Mouse (Mus musculus) right cerebral cortex, postnatal 10 days (tissue): ENCODE results near the gene Ptprcap.
"Not testable (repeated sequence)": the region's sequence is repeated elsewhere in the genome, so short reads cannot be mapped to it uniquely, and the experiment has no call there.

Experiments
- DNase-seq, 2 experiments: peaks; one replicate each; pipeline ENCODE4 v3.0.0; 2021; ENCODE audit warnings: low spot score in 2 of 2

Ptprcap gene

DNA sequence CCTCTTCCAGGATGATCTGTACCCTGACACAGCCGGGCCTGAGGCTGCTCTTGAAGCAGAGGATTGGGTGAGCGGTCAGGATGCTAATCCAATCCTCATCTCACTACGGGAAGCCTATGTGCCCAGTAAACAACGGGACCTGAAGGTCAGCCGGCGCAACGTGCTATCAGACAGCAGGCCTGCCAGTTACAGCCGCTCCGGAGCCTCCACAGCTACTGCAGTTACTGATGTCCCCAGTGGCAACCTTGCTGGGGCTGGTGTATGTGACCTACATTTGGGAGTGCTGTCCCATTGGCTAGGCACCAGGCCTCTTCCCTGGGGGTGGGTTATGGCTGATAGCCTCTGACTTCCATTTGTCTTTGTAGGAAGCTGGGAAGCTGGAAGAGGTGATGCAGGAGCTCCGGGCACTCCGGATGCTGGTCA is at the start of gene Ptprcap:
Gene Ptprcap (plus strand): TSS at position 373 of the 423 bp plus-strand sequence.
- DNase-seq = no peak

DNA sequence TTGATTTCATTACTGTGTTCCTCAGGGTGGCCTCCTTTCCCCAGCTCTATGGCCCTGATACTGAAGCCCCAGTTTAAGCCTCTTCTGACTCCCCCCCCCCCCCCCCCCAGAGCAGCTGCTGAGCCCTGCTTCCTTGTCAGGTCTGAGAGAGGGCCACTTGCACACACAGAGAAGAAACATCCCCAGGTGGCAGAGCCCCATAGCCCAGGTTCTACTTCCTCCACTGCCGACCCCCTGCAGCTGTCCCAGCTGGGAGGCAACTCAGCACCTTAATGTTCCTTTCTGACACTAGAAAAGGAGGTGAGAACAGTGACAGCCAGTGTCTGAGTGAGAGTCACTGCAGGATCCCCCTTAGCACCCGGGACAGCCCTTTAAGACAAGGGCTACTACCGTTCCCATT is 49.6 kb upstream of the Ptprcap start:
- DNase-seq = no peak

DNA sequence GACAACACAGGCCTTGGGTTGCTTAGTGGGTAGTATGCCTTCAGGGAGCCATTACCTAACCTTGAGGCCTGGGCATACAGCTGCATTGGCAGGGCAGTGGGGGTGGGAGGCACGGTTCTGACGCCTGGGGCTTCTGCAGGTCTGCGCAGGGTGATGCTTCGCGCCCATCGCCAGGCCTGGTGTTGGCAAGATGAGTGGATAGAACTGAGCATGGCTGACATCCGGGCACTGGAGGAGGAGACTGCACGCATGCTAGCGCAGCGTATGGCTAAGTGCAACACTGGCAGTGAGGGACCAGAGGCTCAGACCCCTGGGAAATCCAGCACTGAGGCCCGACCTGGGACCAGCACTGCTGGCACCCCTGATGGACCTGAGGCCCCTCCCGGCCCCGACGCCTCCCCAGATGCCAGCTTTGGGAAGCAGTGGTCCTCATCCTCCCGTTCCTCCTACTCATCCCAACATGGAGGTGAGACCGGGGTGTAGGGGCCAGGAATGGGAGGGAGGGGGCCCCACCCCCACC is 48.7 kb upstream of the Ptprcap start:
- no peak for DNase-seq

DNA sequence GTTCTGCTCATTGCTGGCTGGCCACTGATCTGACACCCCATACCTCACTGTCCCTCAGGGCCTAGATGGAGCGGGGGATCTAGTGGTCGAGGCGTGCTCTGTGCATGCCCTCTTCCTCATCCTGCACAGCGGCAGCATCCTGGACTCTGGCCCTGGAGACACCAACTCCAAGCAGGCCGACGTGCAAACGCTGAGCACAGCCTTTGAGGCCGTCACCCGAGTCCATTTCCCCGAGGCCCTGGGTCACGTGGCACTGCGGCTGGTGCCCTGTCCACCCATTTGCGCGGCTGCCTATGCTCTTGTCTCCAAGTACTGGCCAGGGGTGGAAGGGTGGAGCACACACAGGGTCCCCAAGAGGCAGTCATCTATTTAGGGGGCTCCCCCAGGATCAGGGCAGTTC is 46.8 kb upstream of the Ptprcap start:
- DNase-seq = no peak

DNA sequence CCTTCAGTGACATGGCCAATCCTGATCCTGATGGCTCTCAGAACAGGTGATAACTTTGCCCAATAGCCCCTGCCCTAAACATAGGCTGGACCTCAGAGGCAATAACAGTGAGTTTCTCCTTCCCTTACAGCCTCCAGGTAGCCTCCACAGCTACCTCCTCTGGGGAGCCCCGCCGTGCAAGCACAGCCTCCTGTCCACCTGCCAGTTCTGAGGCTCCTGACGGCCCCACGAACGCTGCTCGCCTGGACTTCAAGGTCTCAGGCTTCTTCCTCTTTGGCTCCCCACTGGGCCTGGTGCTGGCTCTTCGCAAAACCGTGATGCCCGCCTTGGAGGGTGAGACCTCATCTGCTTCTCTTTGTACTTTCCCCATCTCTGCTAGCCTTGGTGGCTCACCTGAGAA is 44.9 kb upstream of the Ptprcap start:
- DNase-seq = no peak

DNA sequence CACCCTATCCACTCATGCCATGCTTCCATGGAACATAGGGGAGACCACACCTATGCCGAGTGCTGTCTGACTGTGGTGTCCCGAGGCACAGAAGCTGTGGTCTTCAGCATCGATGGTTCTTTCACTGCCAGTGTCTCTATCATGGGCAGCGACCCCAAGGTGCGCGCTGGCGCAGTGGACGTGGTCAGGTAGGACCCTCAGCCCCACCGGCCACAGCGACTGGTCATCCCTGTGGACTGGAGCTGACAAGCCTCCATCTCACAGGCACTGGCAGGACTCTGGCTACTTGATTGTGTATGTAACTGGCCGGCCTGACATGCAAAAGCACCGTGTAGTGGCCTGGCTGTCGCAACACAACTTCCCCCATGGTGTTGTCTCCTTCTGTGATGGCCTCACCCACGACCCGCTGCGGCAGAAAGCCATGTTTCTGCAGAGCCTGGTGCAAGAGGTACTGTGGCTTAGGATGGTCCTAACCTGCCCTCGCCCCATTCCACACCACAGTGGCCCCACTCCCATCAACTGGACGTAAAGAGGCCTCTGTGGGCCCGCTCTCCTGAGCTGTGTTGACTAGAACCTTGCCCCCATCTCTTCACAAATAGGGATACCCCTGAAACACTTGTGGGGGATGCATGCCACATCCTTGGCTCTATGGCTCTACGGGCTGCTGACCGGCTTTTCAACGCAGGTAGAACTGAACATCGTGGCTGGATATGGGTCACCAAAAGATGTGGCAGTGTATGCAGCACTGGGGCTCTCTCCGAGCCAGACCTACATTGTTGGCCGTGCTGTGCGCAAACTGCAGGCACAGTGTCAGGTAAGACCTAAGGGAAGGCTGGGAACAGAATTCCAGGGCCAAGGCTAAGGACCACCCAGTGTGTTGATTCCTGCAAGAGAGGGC is 41.1 kb upstream of the Ptprcap start:
- DNase-seq = no peak

DNA sequence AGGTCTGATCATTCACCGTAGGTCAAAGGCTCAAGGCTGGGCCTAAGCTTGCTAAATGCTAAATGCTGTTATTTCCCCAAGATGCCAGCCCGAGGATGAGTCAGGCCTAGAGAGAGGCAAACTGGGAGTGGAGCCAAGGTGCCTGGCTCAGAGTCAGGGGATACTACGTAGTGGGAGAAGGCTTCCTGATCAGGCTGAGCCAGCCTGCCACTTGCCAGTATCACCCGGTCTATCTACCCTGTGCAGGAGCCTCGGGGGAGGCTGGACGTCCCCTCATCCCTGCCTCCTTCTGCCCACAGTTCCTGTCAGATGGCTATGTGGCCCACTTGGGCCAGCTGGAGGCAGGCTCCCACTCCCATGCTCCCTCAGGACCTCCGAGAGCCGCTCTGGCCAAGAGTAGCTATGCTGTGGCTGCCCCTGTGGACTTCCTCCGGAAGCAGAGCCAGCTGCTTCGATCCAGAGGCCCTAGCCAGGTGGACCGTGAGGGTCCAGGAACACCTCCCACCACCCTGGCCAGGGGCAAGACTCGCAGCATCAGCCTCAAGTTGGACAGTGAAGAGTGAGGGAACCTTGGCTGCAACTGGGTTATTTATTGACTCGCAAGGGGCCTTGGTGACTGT is 40.1 kb upstream of the Ptprcap start:
- DNase-seq = peak; percentile 74 to 77

DNA sequence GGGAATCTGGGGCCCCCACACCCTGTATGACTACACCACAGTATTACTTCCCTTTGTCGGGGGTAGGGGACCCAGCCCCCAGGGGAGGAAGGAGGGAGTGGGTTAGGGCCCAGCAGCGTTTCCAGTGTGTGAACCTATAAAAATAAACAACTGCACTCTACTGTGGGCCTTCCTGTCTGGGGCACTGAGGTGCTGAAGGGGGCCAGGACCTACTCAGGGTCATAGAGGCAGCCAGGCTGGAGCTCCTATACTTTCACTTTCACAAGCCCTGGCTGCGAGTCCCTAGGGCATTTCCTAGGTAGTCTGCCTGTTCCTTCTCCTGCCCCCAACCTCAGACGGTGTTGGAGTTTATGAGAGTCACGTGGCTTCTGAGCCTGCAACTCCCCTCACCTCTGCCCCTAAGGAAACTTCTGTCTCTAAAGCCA is 39.6 kb upstream of the Ptprcap start:
- no peak for DNase-seq

DNA sequence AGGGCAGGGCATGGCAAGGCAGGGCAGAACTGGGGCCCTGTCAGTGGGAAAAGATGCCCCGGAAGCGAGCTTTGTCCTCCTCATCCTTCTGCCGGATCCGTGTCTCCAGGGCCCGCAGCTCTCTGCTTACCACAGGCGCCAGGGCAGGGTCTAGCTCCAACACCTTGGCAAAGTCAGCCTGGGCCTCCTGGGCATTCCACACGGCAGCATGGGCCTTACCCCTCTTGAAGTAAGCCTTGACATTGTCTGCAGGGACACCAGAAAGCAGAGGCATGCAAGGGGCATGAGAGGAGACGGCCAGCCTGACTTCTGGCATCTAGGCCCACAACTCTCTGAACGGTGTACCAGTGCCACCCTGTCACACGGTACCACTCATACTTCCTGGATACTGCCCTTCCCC is 38.9 kb upstream of the Ptprcap start:
- DNase-seq = no peak

DNA sequence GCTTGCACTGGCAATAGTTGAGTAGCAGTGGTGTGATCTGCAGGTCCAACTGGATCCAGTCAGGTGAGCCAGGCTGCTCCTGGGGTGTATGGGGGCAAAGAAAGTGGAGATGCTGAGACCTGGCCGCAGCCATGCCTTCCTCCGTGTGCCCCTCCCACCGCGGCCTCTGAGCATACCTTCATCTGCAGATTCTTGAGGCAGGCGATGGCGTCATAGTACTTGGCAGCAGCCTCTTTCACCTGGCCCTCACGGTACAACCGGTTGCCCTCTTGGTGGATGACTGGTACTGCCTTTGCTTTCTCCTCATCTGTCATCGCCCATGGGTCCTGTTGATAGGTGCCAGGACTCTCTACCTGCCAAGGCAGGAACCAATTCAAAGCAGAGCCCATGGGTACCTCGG is 38.3 kb upstream of the Ptprcap start:
- no peak for DNase-seq

DNA sequence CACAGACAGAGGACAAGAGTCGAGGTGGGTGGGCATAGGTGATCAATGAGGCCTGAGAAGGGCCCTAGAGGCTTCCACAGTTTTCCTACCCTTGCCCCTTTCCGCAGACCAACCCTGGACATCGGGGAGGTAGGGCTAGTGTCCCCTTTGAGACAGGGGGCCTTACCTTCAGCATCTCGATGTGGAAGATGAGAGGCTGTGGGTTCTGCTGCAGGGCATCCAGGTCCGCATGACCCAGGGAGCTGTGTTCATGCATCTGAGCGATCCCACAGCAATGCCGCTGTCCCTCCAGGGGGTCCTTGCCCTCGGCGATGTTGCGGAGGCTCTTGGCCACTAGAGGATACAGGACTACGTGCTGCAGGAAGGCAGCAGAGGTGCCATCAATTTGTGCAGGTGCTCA is 37.6 kb upstream of the Ptprcap start:
- DNase-seq = no peak

DNA sequence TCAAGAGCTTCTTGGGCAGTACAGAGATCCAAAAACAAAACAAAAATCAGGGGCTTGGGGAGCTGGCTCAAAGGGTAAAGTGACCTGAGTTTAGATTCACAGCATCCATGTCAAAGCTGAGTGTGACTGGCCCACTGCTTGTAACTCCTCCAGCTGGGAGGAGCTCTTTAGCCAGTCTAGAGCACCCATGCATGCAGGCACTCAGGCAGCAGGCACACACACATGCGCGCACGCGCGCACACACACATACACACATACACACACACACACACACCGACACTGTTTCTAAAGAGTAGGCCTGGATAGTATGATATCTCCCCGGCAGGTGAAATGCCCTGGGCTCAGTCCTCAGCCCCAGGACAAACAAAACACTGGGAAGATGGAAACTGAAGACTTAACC is 36.4 kb upstream of the Ptprcap start:
- no peak for DNase-seq

DNA sequence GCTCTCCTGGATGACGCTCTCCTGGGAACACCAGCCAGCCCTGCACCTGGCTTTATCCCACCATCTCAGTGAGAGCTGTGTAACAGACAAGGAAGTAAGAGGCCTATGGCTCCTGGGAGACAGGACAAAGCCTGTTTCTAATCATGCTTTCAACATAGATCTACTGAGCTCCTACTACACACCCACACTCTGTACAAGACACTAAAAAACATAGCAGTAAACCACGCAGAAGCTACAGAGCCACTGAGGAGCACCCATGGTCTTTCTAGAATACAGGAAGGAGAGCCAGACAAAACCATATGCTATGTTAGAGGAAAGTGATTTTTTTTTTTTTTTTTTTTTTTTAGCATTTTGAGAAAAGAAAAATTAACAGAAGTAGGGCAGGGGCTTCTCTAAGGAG is 35.1 kb upstream of the Ptprcap start:
- no peak for DNase-seq

DNA sequence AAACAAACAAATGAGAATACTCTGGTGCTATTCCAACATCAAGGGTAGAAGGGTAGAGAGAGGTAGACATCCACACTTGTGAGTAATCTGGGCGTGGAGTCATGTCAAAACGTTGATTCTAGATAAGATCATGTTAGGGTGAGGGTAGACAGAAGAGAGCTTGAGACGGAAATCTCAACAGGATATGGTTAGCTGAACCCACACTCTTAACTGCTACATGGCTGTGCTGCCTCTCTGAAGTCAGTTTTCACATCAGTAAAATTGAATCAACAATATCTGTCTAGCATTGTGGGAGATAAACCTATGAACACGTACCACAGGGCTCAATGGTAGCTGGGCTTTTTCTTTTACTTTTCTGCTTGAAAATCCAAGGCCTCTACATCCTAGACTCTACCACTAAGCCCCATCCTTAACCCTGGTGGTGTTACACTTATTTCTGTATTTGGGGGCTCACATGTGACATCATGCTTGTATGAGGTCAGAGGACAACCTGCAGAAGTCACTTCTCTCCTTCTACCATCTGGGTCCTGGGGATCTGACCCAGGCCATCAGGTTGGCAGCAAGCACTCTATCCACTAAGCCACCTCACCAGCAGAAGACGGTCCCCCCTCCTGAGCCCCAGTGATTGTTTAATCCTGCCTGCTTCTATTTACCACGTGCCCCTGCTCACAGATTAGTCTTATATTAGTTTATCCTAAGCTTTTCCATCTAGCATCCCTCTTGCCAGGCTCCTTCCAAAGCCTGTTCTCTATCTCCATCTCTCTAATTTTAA is 33.5 kb upstream of the Ptprcap start:
- peak in 1 of 2 experiments; percentile 29 for DNase-seq

DNA sequence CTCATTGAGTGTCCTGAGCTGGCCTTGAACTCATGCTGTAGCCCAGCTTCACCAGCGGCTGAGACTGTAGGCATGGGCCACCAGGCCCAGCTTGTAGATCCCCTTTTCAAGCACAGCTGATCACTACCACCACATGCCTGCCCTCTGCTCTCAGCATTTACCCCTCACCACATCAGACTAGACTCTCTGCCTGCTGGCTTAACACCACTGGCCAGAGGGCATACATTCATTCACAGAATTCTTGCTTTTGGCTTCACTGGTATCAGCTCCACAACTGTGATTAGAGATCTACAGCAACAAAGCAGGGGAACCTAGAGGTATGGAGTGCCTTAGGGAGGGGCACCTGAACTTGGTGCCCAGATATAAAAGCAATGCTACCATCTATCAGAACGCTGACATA is 32.9 kb upstream of the Ptprcap start:
- DNase-seq = peak in 1 of 2 experiments; percentile 31

DNA sequence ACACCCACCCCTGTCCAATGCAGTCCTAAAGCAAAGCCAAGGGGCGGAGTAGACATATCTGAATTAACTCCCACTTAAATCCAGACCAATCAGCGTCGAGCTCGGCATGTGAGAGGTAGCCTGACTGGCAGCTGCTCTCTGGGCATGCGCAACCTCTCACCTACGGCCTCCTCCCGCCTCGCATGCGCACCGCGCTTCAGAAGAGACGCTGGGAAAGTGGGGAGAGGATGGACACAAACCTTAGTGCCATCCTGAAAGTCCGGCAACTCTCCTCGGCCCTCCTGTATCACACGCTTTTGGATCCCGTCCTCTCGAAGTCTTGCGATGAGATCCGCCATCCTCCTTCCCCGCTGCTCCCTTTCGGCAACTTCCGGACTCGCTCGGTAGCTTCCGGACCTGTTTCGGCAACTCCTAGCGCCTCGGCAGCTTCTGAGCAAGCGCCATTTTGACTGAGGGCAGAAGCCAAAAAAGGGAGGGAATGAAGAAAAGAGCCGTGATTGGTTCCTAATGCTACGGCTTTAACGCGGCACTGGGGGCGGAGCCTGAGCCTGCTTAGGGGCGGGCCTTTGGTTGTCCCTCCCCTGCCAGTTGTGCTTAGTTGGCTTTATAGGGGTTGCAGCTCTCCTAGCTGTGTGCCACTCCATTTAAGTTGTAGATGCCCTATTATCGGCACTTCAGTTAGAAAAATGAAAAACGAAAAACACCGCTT is 32.2 kb upstream of the Ptprcap start:
- DNase-seq = peak; percentile 98 to 99

DNA sequence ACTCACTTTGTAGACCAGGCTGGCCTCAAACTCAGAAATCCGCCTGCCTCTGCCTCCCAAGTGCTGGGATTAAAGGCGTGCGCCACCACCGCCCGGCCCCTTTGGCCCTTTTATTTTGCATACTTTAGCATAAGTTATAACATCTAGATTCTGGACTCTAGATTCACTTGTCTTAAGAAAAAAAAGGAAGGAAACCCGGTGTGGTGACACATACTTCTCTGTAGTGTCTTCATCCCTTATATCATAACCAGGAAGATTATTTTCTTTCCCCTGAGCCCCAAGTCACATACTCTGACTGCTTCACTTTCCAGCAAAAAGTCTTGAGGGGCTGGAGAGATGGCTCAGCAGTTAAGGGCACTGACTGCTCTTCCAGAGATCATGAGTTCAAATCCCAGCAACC is 31.5 kb upstream of the Ptprcap start:
- DNase-seq = not testable (repeated sequence)

DNA sequence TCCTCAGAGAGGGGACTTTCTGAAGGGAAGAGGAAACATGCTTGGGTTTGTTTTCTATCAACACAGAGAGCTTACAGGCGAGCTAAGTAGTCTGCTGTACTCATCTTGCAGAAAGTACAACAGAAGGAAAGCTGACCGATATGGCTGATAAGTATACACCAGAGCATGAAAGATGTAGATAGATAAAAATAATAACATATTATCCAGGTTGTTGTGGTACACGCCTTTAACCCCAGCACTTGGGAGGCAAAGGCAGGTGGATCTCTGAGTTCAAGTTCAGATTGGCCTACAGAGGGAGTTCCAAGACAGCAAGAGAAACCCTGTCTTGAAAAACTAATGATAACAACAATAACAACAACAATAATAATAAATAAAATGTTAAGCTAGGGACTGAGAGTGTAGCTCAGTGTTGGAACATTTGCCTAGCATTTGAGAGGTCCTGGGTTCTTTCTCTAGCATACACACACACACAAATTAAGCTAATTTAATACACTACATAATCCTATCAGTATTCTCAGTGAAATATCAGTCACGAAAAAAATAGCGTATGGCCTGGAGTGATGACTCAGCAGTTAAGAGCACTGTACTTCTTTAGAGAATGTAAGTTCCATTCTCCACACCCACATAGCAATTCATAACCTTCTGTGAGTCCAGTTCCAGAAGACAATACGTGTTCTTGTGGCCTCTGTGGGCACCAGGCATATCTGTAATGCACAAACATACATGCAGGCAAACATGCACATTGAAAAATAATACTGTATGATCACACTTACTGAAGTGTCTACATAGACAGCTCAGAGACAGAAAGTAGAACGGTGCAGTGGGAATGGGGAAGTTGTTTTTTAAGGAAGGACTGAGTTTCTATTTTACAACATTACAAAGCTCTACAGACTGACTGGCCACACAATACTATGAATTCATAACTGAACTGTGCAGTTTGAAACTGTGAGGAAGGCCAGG is 30.7 kb upstream of the Ptprcap start:
- no peak for DNase-seq

DNA sequence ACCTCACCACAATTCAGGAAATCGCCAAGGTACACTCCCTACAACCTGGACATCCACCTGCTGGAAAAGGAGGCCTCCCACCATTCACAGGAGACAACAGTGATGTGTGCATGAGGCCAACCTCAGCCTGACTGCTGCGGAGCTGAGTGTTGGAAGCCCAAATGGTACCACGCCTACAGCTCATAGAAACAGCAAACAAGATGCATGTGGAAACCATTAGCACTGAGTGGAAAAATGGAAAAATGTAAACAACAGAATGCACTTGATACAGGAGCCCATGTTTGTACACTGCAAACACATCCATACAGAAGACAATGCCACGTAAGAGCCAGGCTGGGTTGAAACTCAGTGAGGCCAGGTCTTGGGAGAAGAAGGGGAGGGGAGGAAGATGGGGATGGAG is 29.0 kb upstream of the Ptprcap start:
- no peak for DNase-seq

DNA sequence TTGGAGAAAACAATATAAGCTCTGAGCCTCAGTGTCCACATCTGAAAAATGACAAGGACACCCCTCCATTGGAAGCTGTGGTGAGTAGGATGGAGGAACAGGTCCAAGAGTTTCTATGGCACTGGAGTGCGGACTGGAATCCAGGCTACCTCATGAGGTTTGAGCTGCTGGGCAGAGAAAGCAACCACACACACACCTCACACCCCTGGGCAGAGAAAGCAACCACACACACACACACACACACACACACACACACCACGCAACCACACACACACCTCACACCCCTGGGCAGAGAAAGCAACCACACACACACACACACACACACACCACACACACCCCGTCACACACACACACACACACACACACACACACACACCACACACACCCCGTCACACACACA is 28.1 kb upstream of the Ptprcap start:
- DNase-seq = peak in 1 of 2 experiments; percentile 45
